Mouse (Mus musculus): Measurements from ENCODE around the gene Eif3a. TPM values are rescaled to one million over a fixed set of nuclear protein-coding genes. Genes with fewer than 3 reads are reported as not detected.

Eif3a gene
- polyA plus RNA-seq, 1 experiment from 2014 or later = 123 TPM

- H3K9ac ChIP-seq (replicated peaks; ENCODE audit: low read depth, low read length) = no peak overlapping the region
- no peak overlapping the region for H3K27ac ChIP-seq (ENCODE audit: low read length)
- H3K4me3 ChIP-seq (replicated peaks; ENCODE audit: low read length) = no peak overlapping the region
- H3K36me3 ChIP-seq (ENCODE audit: control insufficient read depth, insufficient read depth) = peaks cover 20% of the 10 kb centered on the region
- no peaks in the 10 kb centered on the region for H3K9me3 ChIP-seq (ENCODE audit: control insufficient read depth, low read length)
- no peak for ATAC-seq
- H3K4me1 ChIP-seq (replicated peaks; ENCODE audit: control insufficient read depth, insufficient read depth, low read length) = peaks cover 5% of the 10 kb centered on the region
- H3K4me2 ChIP-seq (ENCODE audit: low read length) = no peak overlapping the region
- WGBS = 86% methylated on average over 3 of the region's 3 CpGs
- no peaks in the 10 kb centered on the region for H3K27me3 ChIP-seq (replicated peaks; ENCODE audit: control insufficient read depth, insufficient read depth, low read length)
These were observed 8.4 kb downstream of the Eif3a start for GRCm38 (mm10) chr19:60782034-60782433.

DNA sequence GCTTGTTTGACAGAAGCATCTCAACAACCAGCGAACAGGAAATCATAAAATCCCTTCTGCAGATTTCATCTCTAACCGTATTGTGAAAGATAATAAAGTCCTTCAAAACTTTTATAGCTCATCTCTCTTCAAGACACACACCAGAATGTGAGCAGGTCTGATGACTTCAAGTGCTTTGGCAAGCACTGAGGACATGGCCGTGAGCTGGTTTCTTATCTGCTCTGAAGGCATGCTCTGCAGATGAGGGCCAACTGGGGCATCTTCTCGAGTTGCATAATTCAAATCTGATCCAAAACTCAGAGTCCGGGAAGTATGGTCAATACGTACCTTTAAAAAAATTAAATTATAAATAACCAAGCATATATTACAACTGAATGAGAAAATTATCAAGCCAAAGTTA, 17.1 kb downstream of the Eif3a start:
- no peak overlapping the region for H3K27ac ChIP-seq (ENCODE audit: low read length)
- no peak overlapping the region for H3K4me3 ChIP-seq (replicated peaks; ENCODE audit: low read length)
- no peaks in the 10 kb centered on the region for H3K27me3 ChIP-seq (replicated peaks; ENCODE audit: control insufficient read depth, insufficient read depth, low read length)
- no peak overlapping the region for H3K9ac ChIP-seq (replicated peaks; ENCODE audit: low read depth, low read length)
- H3K36me3 ChIP-seq (ENCODE audit: control insufficient read depth, insufficient read depth) = peaks cover 55% of the 10 kb centered on the region
- no peaks in the 10 kb centered on the region for H3K9me3 ChIP-seq (ENCODE audit: control insufficient read depth, low read length)
- no peak overlapping the region for H3K4me2 ChIP-seq (ENCODE audit: low read length)
- WGBS = 93% methylated on average over 6 of the region's 6 CpGs
- ATAC-seq = no peak
- H3K4me1 ChIP-seq (replicated peaks; ENCODE audit: control insufficient read depth, insufficient read depth, low read length) = no peaks in the 10 kb centered on the region

DNA sequence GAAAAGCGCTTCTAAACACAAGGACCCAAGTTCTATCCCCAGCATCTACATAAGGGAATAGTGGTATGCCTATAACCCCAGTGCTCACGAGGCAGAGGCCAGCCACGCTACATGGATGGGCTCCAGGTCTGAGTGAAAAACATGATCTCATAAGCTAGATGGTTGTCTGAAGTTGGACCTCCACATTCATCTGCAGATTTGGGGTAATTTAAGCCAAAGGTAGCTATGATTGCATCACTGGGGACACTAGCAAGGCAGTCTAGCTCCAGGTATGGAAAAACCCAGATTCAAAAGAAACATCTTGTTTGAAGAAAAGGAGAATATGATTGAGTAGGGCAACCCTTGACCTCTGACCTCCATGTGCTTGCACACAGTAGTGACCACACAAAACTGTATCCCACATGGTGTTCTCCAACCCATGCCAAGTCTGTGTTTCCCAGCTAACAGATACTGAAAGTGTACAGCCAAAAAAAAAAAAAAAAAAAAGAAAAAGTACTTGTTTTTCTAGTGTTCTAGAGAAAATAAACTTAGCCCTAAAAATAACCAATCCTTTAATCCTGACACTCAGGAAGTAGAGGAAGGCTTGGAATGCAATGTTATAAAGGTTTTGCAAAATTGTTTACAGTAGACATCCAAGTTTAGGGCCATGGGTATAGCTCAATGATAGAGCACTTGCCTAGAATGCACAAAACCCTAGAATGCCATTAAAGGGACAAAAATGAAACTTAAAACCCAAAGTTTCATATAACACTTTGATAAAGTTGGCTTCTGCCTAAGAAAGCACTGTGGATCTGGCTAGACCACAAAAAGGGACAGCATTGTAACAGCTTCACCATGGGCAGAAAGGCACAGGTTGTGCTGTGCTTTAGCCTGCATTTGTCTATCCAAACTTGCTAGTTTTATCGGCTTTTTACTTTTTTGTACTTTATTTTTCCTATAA, 31.3 kb downstream of the Eif3a start:
- H3K4me2 ChIP-seq (ENCODE audit: low read length) = no peak overlapping the region
- no peaks in the 10 kb centered on the region for H3K27me3 ChIP-seq (replicated peaks; ENCODE audit: control insufficient read depth, insufficient read depth, low read length)
- peaks cover 17% of the 10 kb centered on the region for H3K36me3 ChIP-seq (ENCODE audit: control insufficient read depth, insufficient read depth)
- 75% methylated on average over 4 of the region's 4 CpGs for WGBS
- no peak overlapping the region for H3K27ac ChIP-seq (ENCODE audit: low read length)
- ATAC-seq = no peak
- no peak overlapping the region for H3K9ac ChIP-seq (replicated peaks; ENCODE audit: low read depth, low read length)
- H3K9me3 ChIP-seq (ENCODE audit: control insufficient read depth, low read length) = no peaks in the 10 kb centered on the region
- H3K4me1 ChIP-seq (replicated peaks; ENCODE audit: control insufficient read depth, insufficient read depth, low read length) = peaks cover 12% of the 10 kb centered on the region
- no peak overlapping the region for H3K4me3 ChIP-seq (replicated peaks; ENCODE audit: low read length)

- H3K9ac ChIP-seq (replicated peaks; ENCODE audit: low read depth, low read length) = peak overlapping the region; percentile 89
- 0 out of 2 replicates have a peak, but pooled peaks cover 2% of the 10 kb centered on the region for H3K36me3 ChIP-seq (ENCODE audit: control insufficient read depth, insufficient read depth)
- peaks cover 12% of the 10 kb centered on the region for H3K4me1 ChIP-seq (replicated peaks; ENCODE audit: control insufficient read depth, insufficient read depth, low read length)
- peak overlapping the region; percentile 88 for H3K27ac ChIP-seq (ENCODE audit: low read length)
- H3K4me2 ChIP-seq (ENCODE audit: low read length) = peak overlapping the region; percentile 98
- H3K9me3 ChIP-seq (ENCODE audit: control insufficient read depth, low read length) = no peaks in the 10 kb centered on the region
- 5% methylated on average over 25 of the region's 25 CpGs for WGBS
- no peaks in the 10 kb centered on the region for H3K27me3 ChIP-seq (replicated peaks; ENCODE audit: control insufficient read depth, insufficient read depth, low read length)
- peak overlapping the region; percentile 85 for H3K4me3 ChIP-seq (replicated peaks; ENCODE audit: low read length)
- no peak for ATAC-seq
These were observed 33.2 kb downstream of the Eif3a start for GRCm38 (mm10) chr19:60757099-60757785.

GRCm38 (mm10) chr19:60756192-60757098, 34.0 kb downstream of the Eif3a start:
- Histone ChIP-seq H3K27me3 (replicated peaks; ENCODE audit: control insufficient read depth, insufficient read depth, low read length) (no peaks in the 10 kb centered on the region), H3K9me3 (ENCODE audit: control insufficient read depth, low read length) (no peaks in the 10 kb centered on the region), H3K4me3 (replicated peaks; ENCODE audit: low read length) (peak overlapping the region; percentile 85), H3K36me3 (ENCODE audit: control insufficient read depth, insufficient read depth) (0 out of 2 replicates have a peak, but pooled peaks cover 2% of the 10 kb centered on the region), H3K27ac (ENCODE audit: low read length) (peak overlapping the region; percentile 88), H3K9ac (replicated peaks; ENCODE audit: low read depth, low read length) (peak overlapping the region; percentile 89), H3K4me2 (ENCODE audit: low read length) (peak overlapping the region; percentile 98), H3K4me1 (replicated peaks; ENCODE audit: control insufficient read depth, insufficient read depth, low read length) (peaks cover 12% of the 10 kb centered on the region)
- WGBS = under 1% methylated on average over 97 of the region's 115 CpGs
- ATAC-seq = peak; percentile 76

GRCm38 (mm10) chr19:60755438-60756191, 34.8 kb downstream of the Eif3a start, which contains the start of gene Nanos1:
Gene Nanos1 (plus strand): TSS chr19:60755987.
- H3K9ac ChIP-seq (replicated peaks; ENCODE audit: low read depth, low read length) = peak within 1 kb of the TSS; percentile 89
- H3K9me3 ChIP-seq (ENCODE audit: control insufficient read depth, low read length) = no peaks in the 10 kb centered on the region
- H3K36me3 ChIP-seq (ENCODE audit: control insufficient read depth, insufficient read depth) = 0 out of 2 replicates have a peak, but pooled peaks cover 2% of the 10 kb centered on the region
- peak within 1 kb of the TSS; percentile 88 for H3K27ac ChIP-seq (ENCODE audit: low read length)
- peak within 1 kb of the TSS; percentile 85 for H3K4me3 ChIP-seq (replicated peaks; ENCODE audit: low read length)
- WGBS = under 1% methylated on average over 57 of the region's 58 CpGs
- peak within 1 kb of the TSS; percentile 98 for H3K4me2 ChIP-seq (ENCODE audit: low read length)
- no peaks in the 10 kb centered on the region for H3K27me3 ChIP-seq (replicated peaks; ENCODE audit: control insufficient read depth, insufficient read depth, low read length)
- peaks cover 12% of the 10 kb centered on the region for H3K4me1 ChIP-seq (replicated peaks; ENCODE audit: control insufficient read depth, insufficient read depth, low read length)
- peak; percentile 97 for ATAC-seq

DNA sequence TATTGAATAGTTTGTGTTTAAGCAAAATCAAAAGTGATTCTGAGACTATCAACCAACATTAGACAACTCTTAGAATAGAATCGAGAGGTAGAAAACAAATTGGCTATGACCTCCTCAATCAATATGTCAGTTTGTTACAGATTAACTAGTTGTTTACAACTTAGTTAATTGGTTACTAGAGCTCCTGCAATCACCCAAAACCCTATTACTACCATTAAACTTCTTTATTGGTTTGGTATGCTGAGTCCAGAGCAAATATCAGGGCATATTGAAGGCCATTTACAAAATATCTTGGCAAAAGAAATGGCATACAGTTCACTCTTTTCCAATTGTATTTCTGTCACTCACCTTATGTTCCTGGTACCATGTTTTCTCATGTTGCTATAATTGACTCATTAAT, 42.7 kb downstream of the Eif3a start:
- H3K4me1 ChIP-seq (replicated peaks; ENCODE audit: control insufficient read depth, insufficient read depth, low read length) = no peaks in the 10 kb centered on the region
- no peak overlapping the region for H3K9ac ChIP-seq (replicated peaks; ENCODE audit: low read depth, low read length)
- no peak for ATAC-seq
- H3K36me3 ChIP-seq (ENCODE audit: control insufficient read depth, insufficient read depth) = no peaks in the 10 kb centered on the region
- H3K9me3 ChIP-seq (ENCODE audit: control insufficient read depth, low read length) = no peaks in the 10 kb centered on the region
- WGBS = 79% methylated on average over 1 of the region's 1 CpGs
- no peak overlapping the region for H3K27ac ChIP-seq (ENCODE audit: low read length)
- H3K4me3 ChIP-seq (replicated peaks; ENCODE audit: low read length) = no peak overlapping the region
- H3K4me2 ChIP-seq (ENCODE audit: low read length) = no peak overlapping the region
- H3K27me3 ChIP-seq (replicated peaks; ENCODE audit: control insufficient read depth, insufficient read depth, low read length) = no peaks in the 10 kb centered on the region

DNA sequence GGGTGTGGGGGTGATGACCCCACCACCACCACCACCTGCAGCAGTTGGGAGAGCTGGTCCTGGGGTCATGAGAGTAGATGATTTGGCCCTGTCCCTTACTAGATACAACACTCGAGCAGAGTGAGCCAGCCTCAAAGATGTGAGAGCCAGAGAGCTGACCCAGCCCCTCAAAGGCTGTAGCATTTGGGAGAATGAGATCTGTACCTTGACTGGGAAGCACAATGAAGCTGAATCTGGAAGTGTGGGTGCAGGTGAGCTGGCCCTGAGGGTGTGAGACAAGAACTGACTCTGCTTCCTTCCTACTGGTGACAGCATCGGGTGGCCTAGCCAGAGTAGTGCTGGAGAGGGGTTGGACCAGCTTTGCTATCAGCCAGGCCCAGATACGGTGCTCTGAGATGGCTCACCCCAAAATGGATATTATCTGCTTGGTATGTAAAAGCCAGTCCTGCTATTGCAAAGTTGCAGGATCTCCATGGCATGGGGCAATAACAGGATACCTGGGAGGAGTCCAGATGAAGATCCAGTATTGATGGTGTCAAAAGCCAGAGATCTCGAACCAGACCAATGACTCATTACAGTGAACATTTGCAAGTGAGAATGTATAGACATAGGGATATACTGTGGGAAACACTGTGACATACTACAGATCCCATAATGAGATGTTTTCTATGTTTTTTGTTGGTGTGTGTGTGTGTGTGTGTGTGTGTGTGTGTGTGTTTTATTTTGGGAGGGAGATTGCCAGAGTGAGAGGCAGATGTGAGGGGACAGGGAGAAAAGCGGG, 46.5 kb downstream of the Eif3a start:
- no peaks in the 10 kb centered on the region for H3K4me1 ChIP-seq (replicated peaks; ENCODE audit: control insufficient read depth, insufficient read depth, low read length)
- H3K4me3 ChIP-seq (replicated peaks; ENCODE audit: low read length) = no peak overlapping the region
- no peaks in the 10 kb centered on the region for H3K9me3 ChIP-seq (ENCODE audit: control insufficient read depth, low read length)
- WGBS = 77% methylated on average over 5 of the region's 5 CpGs
- H3K4me2 ChIP-seq (ENCODE audit: low read length) = no peak overlapping the region
- no peak for ATAC-seq
- no peaks in the 10 kb centered on the region for H3K36me3 ChIP-seq (ENCODE audit: control insufficient read depth, insufficient read depth)
- H3K27me3 ChIP-seq (replicated peaks; ENCODE audit: control insufficient read depth, insufficient read depth, low read length) = no peaks in the 10 kb centered on the region
- H3K27ac ChIP-seq (ENCODE audit: low read length) = no peak overlapping the region
- no peak overlapping the region for H3K9ac ChIP-seq (replicated peaks; ENCODE audit: low read depth, low read length)
